Mouse (Mus musculus) frontal cortex, adult 2 months (tissue): ENCODE data around the gene Ntsr2. TPM values are rescaled to one million over a fixed set of nuclear protein-coding genes. Genes with fewer than 3 reads are reported as not detected.
"Not testable (repeated sequence)": the region's sequence is repeated elsewhere in the genome, so short reads cannot be mapped to it uniquely, and the experiment has no call there.

Experiments
- DNase-seq, 2 experiments: peaks; one replicate each; pipeline ENCODE4 v3.0.0; 2022; ENCODE audit warnings: low spot score in 1 of 2; ENCODE audit errors: extremely low spot score in 1 of 2
- polyA plus RNA-seq: library from polyadenylated mRNA; depleted of rRNA; stranded (reverse); fragments of >200 nt; gene quantifications from 2 replicates; pipeline ENCODE4 v1.2.3, GENCODE M21; 2012; rRNA removed

The Ntsr2 gene
- polyA plus RNA-seq, 1 experiment: 273 TPM

DNA sequence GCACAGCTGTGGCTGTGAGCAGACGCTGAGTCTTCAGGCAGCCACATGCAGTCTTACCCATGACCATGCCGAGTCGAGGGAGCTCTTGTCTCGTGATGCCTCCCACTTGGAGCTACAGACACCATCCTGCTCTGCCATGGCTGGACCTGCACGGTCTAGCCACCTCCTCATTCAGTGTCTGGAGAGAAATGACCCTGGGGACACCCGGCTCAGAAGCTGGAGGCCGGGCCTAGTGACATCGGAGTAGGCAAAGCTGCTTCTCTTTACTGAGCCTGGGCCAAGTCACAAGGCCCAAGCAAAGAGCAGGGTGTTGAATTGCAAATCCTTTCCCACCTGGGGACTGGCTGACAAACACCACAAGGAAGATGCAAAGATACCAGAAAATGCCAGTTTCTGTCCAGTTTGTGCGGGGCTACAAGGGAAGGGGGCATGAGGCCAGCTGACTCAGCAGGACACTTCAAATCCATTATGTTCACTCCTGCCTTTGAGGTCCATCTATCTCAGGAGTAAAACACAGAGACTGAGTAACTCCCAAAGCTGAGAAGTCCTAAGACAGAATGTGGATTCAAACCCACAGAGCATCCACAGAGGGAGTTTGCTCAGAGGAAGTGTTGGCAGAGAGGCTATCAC, 6.3 kb upstream of the Ntsr2 start:
- DNase-seq: no peak

DNA sequence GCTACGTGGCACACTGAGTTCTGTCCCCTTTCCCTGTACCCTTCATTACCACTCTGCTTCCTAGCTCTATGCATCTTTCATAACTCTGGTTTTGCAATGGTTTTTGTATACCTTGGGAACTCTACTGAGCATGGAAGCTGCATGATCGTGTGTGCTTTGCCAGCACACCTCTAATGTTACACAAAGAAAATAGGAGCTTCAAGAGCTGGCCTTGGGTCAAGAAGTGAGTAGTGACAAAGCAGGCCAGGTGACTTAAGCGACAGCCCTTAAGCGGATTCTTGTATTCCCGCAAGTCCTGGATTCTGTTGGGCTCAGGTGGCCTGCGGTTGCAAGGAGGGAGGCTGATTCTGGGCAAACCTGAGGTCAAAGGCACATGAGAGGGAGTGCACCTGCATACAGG, 4.9 kb upstream of the Ntsr2 start:
- DNase-seq: no peak

DNA sequence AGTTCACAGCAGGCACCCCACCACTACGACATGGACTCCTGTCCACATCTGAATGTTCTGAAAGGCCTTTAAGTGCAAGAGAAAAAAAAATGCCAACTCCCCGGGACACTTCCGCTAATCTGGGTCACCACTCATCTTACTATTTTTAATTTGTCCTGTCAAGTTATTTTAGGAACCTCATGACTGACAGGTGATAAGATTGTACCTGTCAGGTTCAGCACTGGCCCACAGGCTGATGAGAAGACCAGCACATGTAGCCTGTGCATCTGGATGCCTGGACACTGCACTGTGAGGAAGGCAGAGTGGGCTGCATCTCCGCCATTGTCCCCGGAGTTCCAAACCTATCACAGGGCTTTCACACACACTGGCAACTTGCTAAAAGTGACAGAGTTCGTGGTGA, 3.4 kb upstream of the Ntsr2 start:
- DNase-seq: no peak

DNA sequence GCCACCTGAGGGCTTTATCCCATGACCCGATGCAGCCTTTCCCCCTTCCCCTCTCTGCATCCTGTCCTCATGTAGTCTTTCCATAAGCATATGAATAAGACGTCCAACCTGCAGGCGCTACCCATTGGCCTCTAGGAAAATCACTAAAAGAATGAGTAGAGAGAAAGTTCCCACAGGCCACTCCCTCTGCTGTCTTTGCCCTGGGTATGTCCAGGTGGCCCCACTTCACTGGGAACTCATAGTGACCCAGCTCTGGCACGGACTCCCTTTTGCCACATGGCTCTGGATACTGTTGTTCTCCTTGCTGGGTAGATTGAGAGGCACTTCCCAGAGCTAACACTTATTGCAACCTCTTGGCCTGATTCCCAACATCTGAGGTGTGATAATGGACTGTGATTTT, 2.4 kb downstream of the Ntsr2 start:
- no peak for DNase-seq

DNA sequence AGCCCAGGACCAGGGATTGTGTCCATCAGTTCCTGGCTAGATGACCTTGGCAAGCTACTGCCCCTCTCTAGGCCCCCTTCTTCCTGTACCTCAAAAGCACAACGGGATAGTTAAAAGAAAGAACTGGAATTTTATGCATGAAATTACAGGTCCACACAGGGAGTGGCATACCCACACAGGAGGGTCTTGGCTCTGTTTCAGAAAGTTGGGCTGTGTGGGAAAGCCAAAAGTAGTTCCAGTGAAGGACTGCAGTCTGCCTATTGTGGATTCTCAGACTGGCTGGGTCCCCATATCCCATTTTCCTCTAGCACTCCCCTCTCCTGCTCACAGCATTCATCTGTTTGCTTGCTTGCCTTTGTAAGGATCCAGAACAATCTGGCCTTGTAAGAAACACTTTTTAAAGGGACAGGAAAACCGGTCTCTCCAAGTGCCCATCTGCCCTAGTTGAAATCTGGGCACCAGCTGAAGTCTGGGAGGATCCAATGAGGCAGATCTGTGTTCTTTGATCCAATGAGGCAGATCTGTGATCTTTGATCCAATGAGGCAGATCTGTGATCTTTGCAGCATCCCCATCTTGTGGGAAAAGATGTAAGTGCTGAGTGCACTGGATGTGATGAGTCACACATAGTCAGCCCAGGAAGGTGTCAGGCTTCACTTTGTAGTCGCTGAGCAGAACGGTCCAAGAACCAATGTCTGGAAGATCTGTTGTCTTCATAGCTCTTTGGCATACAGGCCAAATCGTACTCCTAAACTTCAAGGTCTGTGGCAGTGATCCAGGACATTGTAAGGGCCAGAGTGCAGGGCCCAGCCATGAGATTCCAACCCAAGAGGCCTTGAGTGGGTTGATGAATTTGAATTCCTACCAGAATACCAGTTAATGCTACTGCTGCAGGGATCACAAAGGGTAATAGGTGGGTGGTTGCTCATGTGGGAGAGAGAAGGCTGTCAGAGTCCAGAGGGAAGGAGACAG, 4.0 kb downstream of the Ntsr2 start:
- DNase-seq: peak; percentile 38 to 60

DNA sequence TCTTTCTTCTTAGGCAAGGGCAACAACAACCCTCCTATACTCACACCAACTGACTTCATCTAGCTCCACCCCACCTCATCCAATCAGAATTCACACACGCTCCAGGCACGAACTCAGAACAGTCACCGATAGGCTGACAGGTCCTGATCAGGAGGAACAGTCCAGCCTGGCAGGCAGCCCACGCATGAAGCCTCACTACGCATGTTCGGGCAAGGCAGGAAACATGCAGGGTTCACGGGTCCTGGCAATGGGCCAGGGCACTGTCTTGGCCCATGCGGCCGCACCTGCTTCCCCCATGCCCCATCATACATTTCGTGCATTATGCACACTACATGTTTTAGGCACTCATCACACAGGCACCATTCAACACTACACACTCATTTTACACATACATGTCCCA, 8.3 kb downstream of the Ntsr2 start:
- DNase-seq: no peak

DNA sequence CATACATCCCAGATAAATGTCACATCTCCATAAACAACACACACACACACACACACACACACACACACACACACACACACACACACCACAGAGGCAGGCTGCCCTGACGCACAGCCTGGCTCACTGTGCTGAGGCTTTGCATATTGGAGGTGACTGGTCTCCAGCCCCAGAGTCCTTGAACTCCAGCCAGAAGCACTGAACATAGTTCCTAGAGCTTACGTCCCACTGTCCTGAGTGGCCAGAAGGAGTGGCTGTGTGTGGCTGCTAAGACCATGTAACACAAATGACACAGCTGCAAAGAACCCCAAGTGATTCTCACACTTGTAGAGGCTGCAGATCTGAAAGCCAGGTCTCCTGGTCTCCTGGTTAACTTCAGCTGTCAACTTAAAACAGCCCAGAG, 8.8 kb downstream of the Ntsr2 start:
- no peak for DNase-seq

DNA sequence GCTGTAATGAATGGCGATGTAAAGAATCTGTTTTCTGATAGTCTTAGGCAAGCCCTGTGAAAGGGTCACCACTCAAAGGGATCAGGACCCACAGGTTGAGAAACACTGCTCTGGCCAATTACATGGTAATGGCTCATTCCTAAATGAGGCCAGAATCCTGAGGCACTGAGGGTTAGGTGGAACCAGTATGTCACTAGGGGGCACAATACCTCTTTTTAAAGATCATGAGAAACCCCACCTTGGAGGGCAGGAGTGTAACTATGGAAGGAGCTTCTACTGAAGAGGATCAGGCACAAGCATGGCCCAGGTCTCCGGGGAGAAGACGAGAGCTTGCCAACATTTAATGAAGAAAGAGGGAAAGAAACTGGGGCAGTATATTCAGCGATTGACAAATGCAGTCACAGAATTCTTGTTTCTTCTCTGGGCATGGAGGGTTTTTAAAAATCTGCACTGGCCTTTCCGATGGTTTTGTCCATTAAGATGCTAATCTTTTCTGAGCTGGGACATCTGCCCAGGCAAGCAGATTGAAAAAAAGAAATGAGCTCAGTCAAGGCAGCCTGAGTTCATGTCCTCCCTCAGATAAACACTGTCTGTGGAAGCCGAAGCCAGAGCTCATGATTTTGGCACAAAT, 9.9 kb downstream of the Ntsr2 start:
- peak; percentile 28 to 57 for DNase-seq

DNA sequence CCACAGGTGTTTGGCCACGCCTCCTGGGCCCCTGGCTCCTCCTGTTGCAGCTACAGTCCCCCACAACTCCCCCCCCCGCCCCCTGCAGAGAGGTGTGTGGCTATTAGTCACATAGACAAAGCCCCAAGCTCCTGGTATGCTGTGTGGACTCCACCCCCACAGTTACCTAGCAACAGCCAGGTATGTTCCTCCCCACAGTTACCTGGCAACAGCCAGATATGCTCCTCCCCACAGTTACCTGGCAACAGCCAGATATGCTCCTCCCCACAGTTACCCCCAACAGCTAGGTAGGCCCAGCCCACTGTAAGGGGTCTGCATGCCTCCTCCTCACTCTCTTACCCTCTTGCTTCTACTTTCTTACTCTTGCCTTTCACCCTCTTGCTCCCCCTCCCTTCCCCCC, 11.8 kb downstream of the Ntsr2 start:
- no peak for DNase-seq

DNA sequence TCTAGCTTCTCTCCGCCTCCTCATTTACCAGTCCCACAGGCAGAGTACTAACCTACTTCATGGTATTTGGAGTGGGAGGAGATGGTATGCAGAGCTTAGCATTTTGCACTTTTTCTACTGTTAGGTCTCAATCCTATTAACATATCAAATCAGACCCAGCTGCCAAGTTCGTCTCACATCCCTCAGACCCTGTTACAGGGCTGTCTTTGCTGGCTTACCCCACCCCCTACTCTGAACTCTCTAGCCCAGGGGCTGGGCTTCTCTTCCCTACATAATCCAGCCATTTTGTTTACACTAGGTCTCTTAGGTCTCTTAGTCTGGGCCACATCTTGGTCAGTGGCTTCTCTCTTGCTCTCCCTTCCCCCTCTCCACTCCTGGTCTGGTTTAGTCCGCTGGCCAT, 16.0 kb downstream of the Ntsr2 start:
- no peak for DNase-seq

DNA sequence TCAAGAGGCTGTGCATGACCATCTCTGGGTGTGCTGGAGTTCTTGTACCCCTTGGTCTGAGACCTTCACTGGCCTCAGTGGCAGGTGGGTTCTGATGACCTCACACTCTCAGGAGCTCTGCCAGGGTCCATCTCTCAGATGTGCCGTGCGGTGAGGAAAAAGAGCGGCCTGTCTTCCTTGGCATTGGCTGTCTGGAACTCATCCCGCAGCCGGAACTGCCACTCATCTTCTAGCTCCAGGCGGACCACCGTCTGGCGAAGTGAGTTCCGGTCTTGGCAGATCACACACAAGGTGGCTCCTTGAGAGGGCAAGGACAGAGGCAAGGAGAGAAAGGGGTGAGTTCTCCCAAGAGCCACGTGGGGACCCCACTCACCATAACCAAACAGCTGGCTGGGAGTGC, 19.1 kb downstream of the Ntsr2 start:
- no peak for DNase-seq

DNA sequence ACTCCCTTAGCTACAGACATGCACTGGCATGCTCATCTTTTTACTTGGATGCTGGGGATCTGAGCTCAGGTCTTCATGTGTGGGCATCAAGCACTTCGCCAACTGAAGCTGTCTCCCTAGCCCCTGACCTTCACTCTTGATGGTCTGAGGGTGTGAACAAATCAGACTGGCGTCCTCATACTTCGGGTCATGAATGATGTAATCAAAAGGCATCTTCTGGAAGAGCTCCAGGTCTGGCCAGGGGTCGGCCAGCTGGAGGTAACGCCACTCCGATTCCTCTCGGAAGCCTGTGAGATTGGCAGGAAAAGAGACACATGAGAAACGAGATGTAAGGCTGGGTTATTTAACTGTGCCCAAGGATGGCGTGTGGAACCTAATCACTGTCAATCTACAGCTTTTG, 37.4 kb downstream of the Ntsr2 start:
- DNase-seq: no peak

DNA sequence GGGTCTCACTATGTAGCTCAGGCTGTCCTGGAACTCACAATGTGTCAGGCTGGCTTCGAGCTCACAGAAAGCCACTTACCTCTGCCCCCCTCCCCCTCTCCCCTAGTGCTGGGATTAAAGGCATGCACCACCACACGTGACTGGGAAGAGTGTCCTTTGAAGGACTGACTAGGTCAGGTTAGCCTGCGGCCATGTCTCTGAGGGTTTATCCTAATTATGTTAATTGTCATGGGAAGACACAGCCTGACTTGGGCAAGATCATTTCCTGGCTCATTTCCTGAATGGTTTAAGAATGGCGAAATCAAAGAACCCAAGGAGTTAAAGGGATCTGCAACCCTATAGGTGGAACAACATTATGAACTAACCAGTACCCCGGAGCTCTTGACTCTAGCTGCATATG, 41.6 kb downstream of the Ntsr2 start:
- DNase-seq: no peak

DNA sequence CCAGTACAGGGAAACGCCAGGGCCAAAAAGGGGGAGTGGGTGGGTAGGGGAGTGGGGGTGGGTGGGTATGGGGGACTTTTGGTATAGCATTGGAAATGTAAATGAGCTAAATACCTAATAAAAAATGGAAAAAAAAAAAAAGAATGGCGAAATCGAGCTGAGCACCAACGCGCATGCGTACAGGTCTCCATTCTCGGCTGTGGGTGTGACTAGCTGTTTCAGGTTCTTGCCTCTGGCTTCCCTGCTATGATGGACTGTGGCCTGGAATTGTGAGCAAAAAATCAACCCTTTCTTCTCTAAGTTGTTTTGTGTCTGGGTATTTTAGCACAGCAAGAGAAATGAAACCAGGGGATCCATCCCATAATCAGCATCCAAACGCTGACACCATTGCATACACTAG, 42.1 kb downstream of the Ntsr2 start:
- not testable (repeated sequence) for DNase-seq

DNA sequence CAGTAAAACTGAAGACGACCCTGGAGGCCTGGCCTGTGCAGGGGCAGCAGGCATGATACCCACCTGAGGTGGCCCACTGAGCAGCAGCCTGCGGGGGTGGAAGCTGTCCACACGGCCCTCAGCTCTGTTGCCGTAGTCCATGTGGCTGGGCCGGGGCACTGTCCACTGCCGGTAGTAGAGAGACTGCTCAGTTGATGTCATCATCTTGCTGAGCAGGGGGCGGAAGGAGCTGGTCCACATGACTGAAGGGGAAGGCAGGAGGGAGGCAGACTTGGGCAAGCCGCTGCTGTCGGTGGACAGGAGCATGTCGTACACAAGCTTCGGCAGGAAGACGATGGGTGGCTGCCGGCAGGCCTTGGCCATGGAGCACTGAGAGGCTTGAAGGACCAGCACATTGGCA, 43.0 kb downstream of the Ntsr2 start:
- no peak for DNase-seq

DNA sequence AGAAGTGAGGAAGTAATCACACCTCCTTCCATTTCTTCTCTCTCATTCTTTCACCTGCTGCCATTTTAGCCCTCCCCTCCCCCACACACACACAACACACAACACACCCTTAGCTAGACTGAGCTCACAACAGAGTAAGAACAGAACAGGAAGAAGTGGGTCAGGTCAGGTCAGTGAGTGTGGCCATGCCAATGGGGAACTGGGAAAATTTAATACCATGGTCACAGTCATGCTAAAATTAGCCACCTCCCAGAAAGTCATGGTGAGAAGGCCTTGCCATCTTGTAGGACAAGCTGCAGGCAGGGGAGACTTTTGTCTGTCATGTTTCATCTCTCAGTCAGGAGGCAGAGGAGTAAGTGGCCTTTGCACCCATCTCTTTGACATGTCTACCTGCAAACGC, 45.5 kb downstream of the Ntsr2 start:
- DNase-seq: no peak

Other genes with a start within 250 kb of the Ntsr2 start
- gene Lpin1, start 42.4 kb upstream of the Ntsr2 start, polyA plus RNA-seq: 20.5 and 21.2 TPM in 2 replicates
- gene Greb1, start 147.5 kb downstream of the Ntsr2 start, polyA plus RNA-seq: 2.8 and 3.2 TPM in 2 replicates
- 37.9 and 38.1 TPM in 2 replicates for gene E2f6, start 157.6 kb downstream of the Ntsr2 start, polyA plus RNA-seq
- 39.7 and 42.3 TPM in 2 replicates for gene Rock2, start 241.5 kb downstream of the Ntsr2 start, polyA plus RNA-seq